Mouse (Mus musculus): ENCODE measurements at regions not wholly inside any gene's neighbourhood (a gene's known extent, or its start where the extent isn't known, plus 50 kb on each side); places are given as distances from the start of the nearest gene placed in this dataset.
"Not testable (repeated sequence)": the region's sequence is repeated elsewhere in the genome, so short reads cannot be mapped to it uniquely, and the experiment has no call there.

DNA sequence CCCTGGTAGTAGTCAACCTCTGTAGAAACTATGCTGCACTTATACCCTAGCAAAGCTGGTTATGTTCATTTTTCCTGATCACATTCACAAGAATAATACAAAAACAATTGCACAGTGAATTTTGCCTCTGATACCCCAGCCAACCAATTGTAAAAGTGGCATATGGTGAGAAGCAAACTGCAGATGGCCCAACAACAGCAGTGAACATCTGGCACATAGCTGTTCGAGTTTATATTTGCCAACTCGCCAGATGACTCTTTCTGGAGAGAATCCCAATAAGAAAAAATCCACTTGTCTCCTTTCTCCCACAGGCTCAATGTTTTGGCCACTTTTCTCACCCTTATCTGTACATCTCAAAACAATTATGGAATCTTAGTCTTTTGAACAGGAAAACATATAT is 196.5 kb upstream of the Grik2 start:
- DNase-seq (ENCODE audit: low spot score in 2 of 2): peak; percentile 50 to 78

DNA sequence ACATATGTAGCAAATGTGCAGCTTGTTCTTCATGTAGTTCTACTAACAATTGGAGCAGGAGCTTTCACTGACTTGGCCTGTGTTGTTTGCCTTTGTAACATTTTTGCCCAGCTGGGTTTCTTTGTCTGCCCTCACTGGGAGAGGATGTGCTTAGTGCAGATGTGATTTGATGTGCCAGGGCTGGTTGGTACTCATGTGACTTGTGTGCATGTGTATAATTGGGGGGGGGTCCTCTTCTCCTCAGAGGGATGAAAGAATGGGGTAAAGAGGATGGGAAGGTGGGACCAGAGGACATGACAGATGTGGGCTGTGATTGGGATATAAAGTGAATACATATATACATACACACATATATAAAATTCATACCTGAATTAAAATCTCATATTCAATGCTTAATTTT is 163.9 kb upstream of the Grik2 start:
- DNase-seq (ENCODE audit: low spot score in 2 of 2): no peak

DNA sequence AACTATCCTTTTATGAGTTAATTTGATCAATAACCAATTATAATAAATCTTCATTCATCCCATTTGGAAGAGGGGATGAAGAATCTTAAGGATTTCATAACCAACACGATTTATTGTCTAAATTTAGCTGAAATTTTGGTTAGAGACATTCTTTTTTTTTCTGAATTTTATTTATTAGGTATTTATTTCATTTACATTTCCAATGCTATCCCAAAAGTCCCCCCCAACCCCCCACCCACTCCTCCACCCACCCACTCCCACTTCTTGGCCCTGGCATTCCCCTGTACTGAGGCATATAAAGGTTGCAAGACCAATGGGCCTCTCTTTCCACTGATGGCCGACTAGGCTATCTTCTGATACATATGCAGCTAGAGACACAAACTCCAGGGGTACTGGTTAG is 148.7 kb upstream of the Grik2 start:
- DNase-seq (ENCODE audit: low spot score in 2 of 2): not testable (repeated sequence)

DNA sequence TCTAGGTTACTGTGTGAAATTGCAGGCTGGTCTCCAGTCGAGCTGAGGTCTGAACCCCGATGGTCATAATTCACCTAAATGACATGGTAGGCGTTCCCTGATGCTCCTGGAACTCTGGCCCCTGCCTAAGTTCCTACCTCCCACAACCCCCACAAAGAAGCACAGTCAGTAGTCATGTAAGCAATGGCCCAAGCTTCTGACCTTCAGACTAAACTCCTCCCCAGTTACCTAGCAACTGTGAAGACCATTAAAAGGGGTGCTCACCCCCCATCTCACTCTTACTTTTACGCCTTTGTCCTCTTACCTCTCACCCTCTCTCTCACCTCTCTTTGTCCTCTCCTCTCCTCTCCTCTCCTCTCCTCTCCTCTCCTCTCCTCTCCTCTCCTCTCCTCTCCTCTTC is 120.6 kb upstream of the Grik2 start:
- not testable (repeated sequence) for DNase-seq (ENCODE audit: low spot score in 2 of 2)

DNA sequence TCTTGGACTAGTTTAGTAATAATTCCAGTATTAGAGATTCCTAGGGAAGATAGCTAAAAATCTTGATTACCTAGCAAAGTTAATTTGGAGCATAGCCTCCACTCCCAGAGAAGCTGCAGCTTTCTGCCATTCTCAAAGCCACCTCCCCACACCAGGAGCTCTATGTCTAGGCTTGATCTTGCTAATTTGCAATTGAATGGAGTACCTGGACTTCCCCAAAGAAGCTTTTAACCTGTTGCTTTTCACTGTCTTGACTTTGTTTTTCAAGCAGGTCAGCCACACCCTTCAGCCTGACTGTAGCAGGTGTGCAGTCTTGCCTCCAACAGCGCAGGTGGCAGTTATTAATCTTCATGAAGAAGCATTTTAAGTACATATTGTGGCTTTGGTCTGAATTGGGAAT is 119.6 kb upstream of the Grik2 start:
- not testable (repeated sequence) for DNase-seq (ENCODE audit: low spot score in 2 of 2)

DNA sequence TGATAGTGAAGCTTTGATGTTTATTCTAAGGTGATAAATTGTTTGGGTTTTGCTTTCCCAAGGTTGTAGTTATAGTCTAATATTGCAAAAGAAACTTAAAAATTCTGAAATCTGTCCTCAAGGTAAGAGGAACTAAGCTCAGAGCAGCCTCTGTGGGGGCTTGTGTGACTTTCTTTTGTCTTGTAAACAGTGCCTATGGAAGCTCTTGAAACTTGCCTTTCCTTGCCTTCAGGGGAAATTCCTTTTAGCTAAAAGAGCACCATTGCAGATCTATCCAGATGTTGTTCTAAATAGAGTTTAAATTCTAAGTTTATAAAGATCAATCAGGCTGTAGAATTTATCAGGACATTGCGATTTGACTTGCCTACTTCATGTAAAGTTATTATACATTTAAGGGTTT is 116.1 kb upstream of the Grik2 start:
- DNase-seq (ENCODE audit: low spot score in 2 of 2): not testable (repeated sequence)

DNA sequence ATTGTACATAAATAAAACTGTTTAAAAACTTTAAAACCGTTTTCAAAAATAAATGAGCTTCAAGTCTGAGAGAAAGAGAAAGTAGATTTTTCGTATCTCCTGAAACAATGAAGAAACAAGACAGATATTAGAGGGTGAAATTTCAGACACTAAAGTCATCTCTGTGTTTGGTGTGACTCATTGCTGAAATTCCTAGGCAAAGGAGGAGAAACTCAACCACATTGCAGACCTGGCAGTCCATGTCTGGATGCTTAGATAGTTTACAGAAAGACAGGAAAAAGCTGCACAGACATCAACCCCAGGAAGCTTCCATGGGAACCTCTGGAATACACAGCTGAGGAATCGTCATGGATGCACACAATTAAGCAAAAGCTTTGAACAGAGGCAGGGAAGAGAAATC is 106.9 kb upstream of the Grik2 start:
- DNase-seq (ENCODE audit: low spot score in 2 of 2): no peak

DNA sequence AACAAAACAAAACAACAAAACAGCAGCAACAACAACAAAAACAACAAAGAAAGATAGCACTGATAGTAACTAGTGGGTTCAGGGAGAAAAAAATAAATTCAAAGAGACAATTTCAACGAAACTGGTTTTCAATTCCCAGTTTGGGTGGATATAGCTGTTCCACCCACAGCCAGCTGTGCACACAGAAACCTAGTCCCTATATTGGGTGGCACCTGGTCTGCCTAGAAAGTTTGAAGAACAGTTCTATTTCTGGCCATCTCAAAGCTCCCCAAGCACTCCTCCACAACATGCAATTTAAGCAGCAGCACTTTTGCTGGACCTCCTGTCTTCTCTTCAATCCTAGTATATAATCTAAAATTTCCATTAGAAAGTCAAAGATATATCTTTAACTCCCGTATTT is 95.5 kb upstream of the Grik2 start:
- peak in 1 of 2 experiments; percentile 2 for DNase-seq (ENCODE audit: low spot score in 2 of 2)

DNA sequence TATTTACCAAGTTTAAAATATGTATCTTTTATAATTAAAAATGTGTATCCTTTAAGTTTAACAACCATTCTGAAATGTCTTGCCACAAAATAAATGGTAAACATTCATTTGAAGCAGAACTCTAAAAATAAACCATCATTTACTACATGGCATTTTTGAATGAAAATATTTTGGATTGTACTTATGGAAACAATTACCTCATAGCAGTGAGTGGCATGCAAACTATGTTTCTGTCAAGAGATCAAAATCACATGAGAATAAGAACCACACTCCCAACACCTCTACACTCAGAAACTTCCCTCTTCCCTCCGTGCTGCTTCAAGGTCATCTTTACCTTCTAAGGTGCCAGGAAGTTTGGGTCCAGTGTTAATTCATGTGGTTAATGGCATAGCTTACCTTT is 94.9 kb upstream of the Grik2 start:
- no peak for DNase-seq (ENCODE audit: low spot score in 2 of 2)

DNA sequence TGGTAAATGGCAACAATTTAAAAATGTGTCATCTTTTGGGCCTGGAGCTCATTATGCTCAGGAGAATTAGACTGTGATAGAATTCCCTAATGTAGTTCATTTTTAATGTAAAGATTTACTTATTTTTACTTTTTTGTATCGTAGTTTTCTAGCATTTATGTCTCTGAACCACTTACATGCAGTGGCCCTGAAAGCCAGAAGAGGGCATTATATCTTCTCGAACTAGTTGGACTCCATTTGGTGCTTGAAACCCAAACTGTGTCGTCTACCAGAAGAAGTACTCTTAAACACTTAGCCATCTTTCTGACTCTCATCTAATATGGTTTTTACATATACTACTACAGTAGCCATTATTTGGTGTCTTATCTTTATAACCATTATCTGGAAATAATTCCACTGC is 75.2 kb upstream of the Grik2 start:
- DNase-seq (ENCODE audit: low spot score in 2 of 2): no peak

DNA sequence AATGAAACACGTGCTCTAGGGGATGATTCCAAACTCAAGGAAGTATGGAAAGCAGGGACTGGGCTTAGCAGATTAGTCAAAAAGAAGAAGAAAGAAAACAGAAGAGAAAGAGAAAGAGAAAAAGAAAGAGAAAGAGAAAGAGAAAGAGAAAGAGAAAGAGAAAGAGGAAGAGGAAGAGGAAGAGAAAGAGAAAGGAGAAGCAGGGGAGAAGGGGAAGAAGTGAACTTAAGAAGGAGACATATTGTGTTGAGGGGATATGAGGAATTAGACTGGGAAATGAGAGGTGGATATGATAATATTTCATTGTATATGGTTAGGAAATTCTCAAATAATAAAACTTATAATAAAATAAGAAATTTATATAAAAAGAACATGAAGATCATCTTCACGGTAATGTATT is 59.1 kb upstream of the Grik2 start:
- DNase-seq (ENCODE audit: low spot score in 2 of 2): no peak

DNA sequence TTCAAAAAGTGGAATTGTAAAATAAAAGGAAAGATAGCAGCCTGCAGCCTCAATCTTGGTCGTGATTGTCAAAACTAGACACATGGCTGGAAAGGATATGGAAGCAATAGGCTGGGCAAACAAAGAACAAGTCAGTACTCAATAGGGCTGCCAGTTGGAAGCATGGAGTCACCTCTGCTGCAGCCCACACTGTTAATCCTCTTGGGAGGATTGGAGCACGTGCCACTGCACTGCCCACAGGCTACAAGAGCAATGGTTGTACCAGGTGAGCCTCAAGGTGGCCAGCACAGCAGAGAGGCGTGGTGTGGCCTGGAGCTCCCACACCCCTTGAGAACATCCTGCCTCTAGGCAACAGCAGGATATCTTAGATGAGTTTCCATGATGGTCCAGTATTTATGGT is 55.7 kb upstream of the Grik2 start:
- DNase-seq (ENCODE audit: low spot score in 2 of 2): no peak

Data from layer of hippocampus, adult 18-20 months (tissue).